Mouse (Mus musculus) kidney, embryonic 15.5 days (tissue): Measurements from ENCODE around the gene Cacna1c. TPM values are rescaled to one million over a fixed set of nuclear protein-coding genes. Genes with fewer than 3 reads are reported as not detected.
A peak's percentile ranks its signal among the peaks of the same experiment; 100 is the strongest.

Experiments
- ATAC-seq: fragments of 200-750 bp; cut with Nextera tagmentation; replicated peaks from 2 replicates; pipeline ENCODE4 v1.8.0; 2017; ENCODE audit warnings: moderate TSS enrichment; ENCODE audit not compliant: low FRiP score
- H3K27ac ChIP-seq: fragments of 300-500 bp; sonication (generic); 2 replicates; pipeline ENCODE4 v1.5.1; 2015; ENCODE audit warnings: mild to moderate bottlenecking, inconsistent platforms
- H3K27me3 ChIP-seq: fragments of 300-500 bp; sonication (generic); 2 replicates; pipeline ENCODE4 v1.6.1; 2015; ENCODE audit warnings: inconsistent platforms
- H3K36me3 ChIP-seq: fragments of 300-500 bp; sonication (generic); 2 replicates; pipeline ENCODE4 v1.6.1; 2015; ENCODE audit warnings: inconsistent platforms
- H3K4me1 ChIP-seq: fragments of 300-500 bp; sonication (generic); 2 replicates; pipeline ENCODE4 v1.6.1; 2015; ENCODE audit warnings: inconsistent platforms
- H3K4me2 ChIP-seq: fragments of 300-500 bp; sonication (generic); 2 replicates; pipeline ENCODE4 v1.6.1; 2015; ENCODE audit warnings: moderate library complexity, mild to moderate bottlenecking, inconsistent platforms
- H3K4me3 ChIP-seq: fragments of 300-500 bp; sonication (generic); replicated peaks from 2 replicates; pipeline ENCODE4 v1.5.1; 2015; ENCODE audit warnings: mild to moderate bottlenecking, inconsistent platforms
- H3K9ac ChIP-seq: fragments of 300-500 bp; sonication (generic); 2 replicates; pipeline ENCODE4 v1.6.1; 2015; ENCODE audit warnings: mild to moderate bottlenecking, inconsistent platforms
- H3K9me3 ChIP-seq: fragments of 300-500 bp; sonication (generic); replicated peaks from 2 replicates; pipeline ENCODE4 v1.6.1; 2016; ENCODE audit warnings: inconsistent platforms
- WGBS: fragments of 180-500 bp; shearing (Covaris S2); methylation state at CpG from one replicate; pipeline ENCODE4 v1.1.7; 2015; ENCODE audit warnings: mixed read lengths; 5-methylcytosine and 5-hydroxymethylcytosine counted together
- polyA plus RNA-seq: library from polyadenylated mRNA; unstranded; fragments of >200 nt; fragmentation: Nextera tagmentation; extraction: Ambion mirVana; gene quantifications from 2 replicates; pipeline ENCODE4 v1.2.1, GENCODE M21; 2015

Gene Cacna1c
- polyA plus RNA-seq, 1 experiment from 2014 or later, result 2.7 TPM

GRCm38 (mm10) chr6:118735145-118735544 is 461.1 kb downstream of the Cacna1c start:
- Histone ChIP-seq H3K27me3 (no peaks in the 10 kb centered on the region), H3K4me2 (no peak overlapping the region), H3K9me3 (no peaks in the 10 kb centered on the region), H3K9ac (no peak overlapping the region), H3K27ac (no peak overlapping the region), H3K4me3 (no peak overlapping the region), H3K36me3 (no peaks in the 10 kb centered on the region), H3K4me1 (no peaks in the 10 kb centered on the region)
- 87% methylated on average over 3 of the region's 3 CpGs for WGBS
- no peak for ATAC-seq

GRCm38 (mm10) chr6:118731937-118732336 is 464.3 kb downstream of the Cacna1c start:
- Histone ChIP-seq H3K9ac (no peak overlapping the region), H3K4me3 (no peak overlapping the region), H3K36me3 (0 out of 2 replicates have a peak, but pooled peaks cover 4% of the 10 kb centered on the region), H3K4me1 (no peaks in the 10 kb centered on the region), H3K9me3 (no peaks in the 10 kb centered on the region), H3K4me2 (no peak overlapping the region), H3K27ac (no peak overlapping the region), H3K27me3 (no peaks in the 10 kb centered on the region)
- 92% methylated on average over 3 of the region's 3 CpGs for WGBS
- no peak for ATAC-seq

GRCm38 (mm10) chr6:118724908-118725307 is 471.3 kb downstream of the Cacna1c start:
- 0 out of 2 replicates have a peak, but pooled peaks cover 4% of the 10 kb centered on the region for H3K36me3 ChIP-seq
- no peak for ATAC-seq
- H3K4me1 ChIP-seq, result peaks cover 25% of the 10 kb centered on the region
- no peaks in the 10 kb centered on the region for H3K27me3 ChIP-seq
- no peak overlapping the region for H3K4me3 ChIP-seq
- H3K9ac ChIP-seq, result no peak overlapping the region
- 61% methylated on average over 4 of the region's 4 CpGs for WGBS
- no peaks in the 10 kb centered on the region for H3K9me3 ChIP-seq
- no peak overlapping the region for H3K4me2 ChIP-seq
- no peak overlapping the region for H3K27ac ChIP-seq

- H3K27me3 ChIP-seq, result no peaks in the 10 kb centered on the region
- no peak overlapping the region for H3K9ac ChIP-seq
- no peak overlapping the region for H3K4me3 ChIP-seq
- peaks cover 25% of the 10 kb centered on the region for H3K4me1 ChIP-seq
- H3K9me3 ChIP-seq, result no peaks in the 10 kb centered on the region
- H3K27ac ChIP-seq, result no peak overlapping the region
- H3K4me2 ChIP-seq, result no peak overlapping the region
- 0 out of 2 replicates have a peak, but pooled peaks cover 2% of the 10 kb centered on the region for H3K36me3 ChIP-seq
- ATAC-seq, result no peak
- WGBS, result 71% methylated on average over 6 of the region's 6 CpGs
Observed at GRCm38 (mm10) chr6:118724388-118724787, 471.8 kb downstream of the Cacna1c start.

GRCm38 (mm10) chr6:118722336-118722735 is 473.9 kb downstream of the Cacna1c start:
- Histone ChIP-seq H3K4me1 (peaks cover 25% of the 10 kb centered on the region), H3K27me3 (no peaks in the 10 kb centered on the region), H3K4me3 (no peak overlapping the region), H3K36me3 (no peaks in the 10 kb centered on the region), H3K27ac (no peak overlapping the region), H3K9me3 (no peaks in the 10 kb centered on the region), H3K9ac (no peak overlapping the region), H3K4me2 (no peak overlapping the region)
- WGBS, result 40% methylated on average over 6 of the region's 6 CpGs
- 0 out of 2 replicates have a peak, but pooled peaks have one; percentile 33 for ATAC-seq

- H3K27me3 ChIP-seq, result no peaks in the 10 kb centered on the region
- H3K27ac ChIP-seq, result no peak overlapping the region
- H3K36me3 ChIP-seq, result no peaks in the 10 kb centered on the region
- H3K4me2 ChIP-seq, result no peak overlapping the region
- no peak overlapping the region for H3K4me3 ChIP-seq
- no peaks in the 10 kb centered on the region for H3K9me3 ChIP-seq
- no peak for ATAC-seq
- peaks cover 21% of the 10 kb centered on the region for H3K4me1 ChIP-seq
- 83% methylated on average over 1 of the region's 1 CpGs for WGBS
- H3K9ac ChIP-seq, result no peak overlapping the region
Observed at GRCm38 (mm10) chr6:118719486-118719885, 476.7 kb downstream of the Cacna1c start.

GRCm38 (mm10) chr6:118713286-118713685 is 482.9 kb downstream of the Cacna1c start:
- Histone ChIP-seq H3K9me3 (no peaks in the 10 kb centered on the region), H3K4me1 (no peaks in the 10 kb centered on the region), H3K9ac (no peak overlapping the region), H3K27ac (no peak overlapping the region), H3K36me3 (no peaks in the 10 kb centered on the region), H3K27me3 (no peaks in the 10 kb centered on the region), H3K4me3 (no peak overlapping the region), H3K4me2 (no peak overlapping the region)
- ATAC-seq, result no peak
- 91% methylated on average over 5 of the region's 5 CpGs for WGBS

- Histone ChIP-seq H3K27me3 (no peaks in the 10 kb centered on the region), H3K4me3 (no peak overlapping the region), H3K4me2 (no peak overlapping the region), H3K9me3 (no peaks in the 10 kb centered on the region), H3K4me1 (no peaks in the 10 kb centered on the region), H3K9ac (no peak overlapping the region), H3K36me3 (no peaks in the 10 kb centered on the region), H3K27ac (no peak overlapping the region)
- 73% methylated on average over 14 of the region's 14 CpGs for WGBS
- ATAC-seq, result no peak
Observed at GRCm38 (mm10) chr6:118711677-118712322, 484.4 kb downstream of the Cacna1c start.

GRCm38 (mm10) chr6:118707066-118707465 is 489.2 kb downstream of the Cacna1c start:
- WGBS, result 42% methylated on average over 4 of the region's 4 CpGs
- no peak overlapping the region for H3K27ac ChIP-seq
- no peak overlapping the region for H3K4me2 ChIP-seq
- H3K4me1 ChIP-seq, result no peaks in the 10 kb centered on the region
- no peaks in the 10 kb centered on the region for H3K9me3 ChIP-seq
- no peaks in the 10 kb centered on the region for H3K27me3 ChIP-seq
- no peaks in the 10 kb centered on the region for H3K36me3 ChIP-seq
- H3K4me3 ChIP-seq, result no peak overlapping the region
- H3K9ac ChIP-seq, result no peak overlapping the region
- ATAC-seq, result no peak

GRCm38 (mm10) chr6:118705840-118706239 is 490.4 kb downstream of the Cacna1c start:
- no peak overlapping the region for H3K9ac ChIP-seq
- ATAC-seq, result no peak
- H3K4me3 ChIP-seq, result no peak overlapping the region
- no peak overlapping the region for H3K4me2 ChIP-seq
- H3K4me1 ChIP-seq, result no peaks in the 10 kb centered on the region
- no peaks in the 10 kb centered on the region for H3K9me3 ChIP-seq
- no peak overlapping the region for H3K27ac ChIP-seq
- no peaks in the 10 kb centered on the region for H3K27me3 ChIP-seq
- 90% methylated on average over 7 of the region's 7 CpGs for WGBS
- no peaks in the 10 kb centered on the region for H3K36me3 ChIP-seq

GRCm38 (mm10) chr6:118694626-118695025 is 501.6 kb downstream of the Cacna1c start:
- no peak for ATAC-seq
- Histone ChIP-seq H3K4me1 (no peaks in the 10 kb centered on the region), H3K27ac (no peak overlapping the region), H3K9me3 (no peaks in the 10 kb centered on the region), H3K36me3 (no peaks in the 10 kb centered on the region), H3K4me3 (no peak overlapping the region), H3K9ac (no peak overlapping the region), H3K4me2 (no peak overlapping the region), H3K27me3 (no peaks in the 10 kb centered on the region)
- 78% methylated on average over 4 of the region's 4 CpGs for WGBS

- H3K36me3 ChIP-seq, result no peaks in the 10 kb centered on the region
- H3K9ac ChIP-seq, result no peak overlapping the region
- H3K27ac ChIP-seq, result no peak overlapping the region
- no peaks in the 10 kb centered on the region for H3K4me1 ChIP-seq
- 89% methylated on average over 3 of the region's 3 CpGs for WGBS
- ATAC-seq, result no peak
- no peaks in the 10 kb centered on the region for H3K27me3 ChIP-seq
- H3K4me2 ChIP-seq, result no peak overlapping the region
- H3K9me3 ChIP-seq, result no peaks in the 10 kb centered on the region
- H3K4me3 ChIP-seq, result no peak overlapping the region
Observed at GRCm38 (mm10) chr6:118689447-118689846, 506.8 kb downstream of the Cacna1c start.

- 86% methylated on average over 5 of the region's 5 CpGs for whole genome bisulfite sequencing
- no peak overlapping the region for H3K27ac ChIP-seq
- H3K9me3 ChIP-seq, result no peaks in the 10 kb centered on the region
- no peaks in the 10 kb centered on the region for H3K4me1 ChIP-seq
- no peak overlapping the region for H3K4me3 ChIP-seq
- no peak overlapping the region for H3K4me2 ChIP-seq
- ATAC-seq, result no peak
- no peak overlapping the region for H3K9ac ChIP-seq
- H3K36me3 ChIP-seq, result no peaks in the 10 kb centered on the region
- no peaks in the 10 kb centered on the region for H3K27me3 ChIP-seq
Observed at GRCm38 (mm10) chr6:118688856-118689255, 507.4 kb downstream of the Cacna1c start.
